Mouse (Mus musculus) myocyte (in vitro differentiated cells): ENCODE results near the gene Fxyd5.

Source experiments
- MAX ChIP-seq: IDR thresholded peaks from one replicate; pipeline ENCODE4 v1.6.1; 2011; ENCODE audit warnings: low read depth, mild to moderate bottlenecking, control low read depth
- POLR2A ChIP-seq: IDR thresholded peaks from one replicate; pipeline ENCODE4 v1.6.1; 2011; ENCODE audit warnings: low read depth, mild to moderate bottlenecking, control low read depth, moderate library complexity; ENCODE audit not compliant: insufficient read length
- SRF ChIP-seq: IDR thresholded peaks from one replicate; pipeline ENCODE4 v1.6.1; 2011; ENCODE audit warnings: low read depth; ENCODE audit not compliant: control insufficient read depth, insufficient read length
- USF1 ChIP-seq: IDR thresholded peaks from one replicate; pipeline ENCODE4 v1.6.1; 2011; ENCODE audit warnings: low read depth, mild to moderate bottlenecking, control low read depth, moderate library complexity

- TF ChIP-seq POLR2A (no peak), MAX (no peak), SRF (no peak), USF1 (no peak)
Measured at GRCm38 (mm10) chr7:31079670-31080069, 37.4 kb upstream of the Fxyd5 start.
